Comparison of ENCODE assay signal across 18 mouse cellular contexts in the genomic region with DNA sequence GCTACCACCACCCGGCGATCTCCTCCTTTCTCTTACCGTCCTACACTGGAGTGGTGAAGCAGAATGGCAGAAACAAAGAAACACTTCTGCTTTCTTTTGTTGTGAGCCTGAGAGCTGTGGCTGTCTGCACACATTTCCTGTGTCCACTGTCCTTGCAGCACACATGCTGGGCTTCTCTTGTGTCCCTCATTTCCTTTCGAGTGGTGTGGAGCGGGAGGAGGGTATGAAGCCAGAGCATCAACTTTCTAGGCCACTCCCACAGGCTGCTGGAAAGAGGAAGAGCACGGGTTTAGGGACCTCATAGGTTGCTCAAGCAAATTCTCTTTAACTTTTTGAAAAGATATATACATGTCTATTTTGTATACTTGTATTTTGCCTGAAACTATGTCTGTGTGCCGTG. TPM values are rescaled to one million over a fixed set of nuclear protein-coding genes. Genes with fewer than 3 reads are reported as not detected.
DNase-seq lines count a peak whose midpoint lies in the region; ATAC-seq and TF ChIP-seq lines count a peak whose summit lies in the region.
"Had no signal": no experiment of that assay in that cellular context is flagged by ENCODE, and none has a peak within 500 bp of the region (broad histone marks: within the 10 kb centered on the region; RNA-seq: fewer than 3 reads in every experiment).

No protein-coding gene starts in this region.

- H3K4me1 ChIP-seq in bone marrow macrophage, adult 2 months (ENCODE audit: control insufficient read depth, insufficient read depth, low read length): peaks cover 29% of the 10 kb centered on the region
- no peaks in the 10 kb centered on the region for H3K4me1 ChIP-seq in liver, embryonic 13.5 days (replicated peaks)
- H3K4me1 ChIP-seq: embryonic facial prominence, embryonic 12.5 days; limb, embryonic 12.5 days; midbrain, embryonic 13.5 days; neural tube, embryonic 13.5 days had no signal

- no peak for TF ChIP-seq POLR2A in bone marrow macrophage, adult 2 months (IDR thresholded peaks at IDR 0.05; ENCODE audit: borderline replicate concordance, low read depth, low read length)

- DNase-seq in layer of hippocampus, adult 11-12 months (ENCODE audit: low spot score): peak; percentile 45
- DNase-seq in layer of hippocampus, postnatal 10 days (ENCODE audit: low spot score in 2 of 2): no peak
- no peak for DNase-seq in liver, embryonic 13.5 days
- DNase-seq in adrenal gland, adult 2 months: no peak
- DNase-seq in cerebellum, postnatal 36 days: no peak
- DNase-seq: adrenal gland, postnatal 14 days; cerebellum, adult 18-20 months; gastrocnemius, postnatal 14 days; thymus, postnatal 36 days had no signal

- H3K4me2 ChIP-seq in liver, embryonic 13.5 days: no peak overlapping the region
- H3K4me2 ChIP-seq: embryonic facial prominence, embryonic 12.5 days; limb, embryonic 12.5 days; midbrain, embryonic 13.5 days; neural tube, embryonic 13.5 days had no signal

- peak overlapping the region; percentile 23 for H3K4me3 ChIP-seq in bone marrow macrophage, adult 2 months (ENCODE audit: insufficient read depth, low read length)
- no peak overlapping the region for H3K4me3 ChIP-seq in liver, embryonic 13.5 days (replicated peaks)
- H3K4me3 ChIP-seq: embryonic facial prominence, embryonic 12.5 days; limb, embryonic 12.5 days; midbrain, embryonic 13.5 days; neural tube, embryonic 13.5 days had no signal

- H3K9ac ChIP-seq in liver, embryonic 13.5 days: no peak overlapping the region
- H3K9ac ChIP-seq: embryonic facial prominence, embryonic 12.5 days; limb, embryonic 12.5 days; midbrain, embryonic 13.5 days; neural tube, embryonic 13.5 days had no signal

- H3K36me3 ChIP-seq in liver, embryonic 13.5 days: peaks cover 45% of the 10 kb centered on the region

- WGBS in liver, embryonic 13.5 days (ENCODE audit: insufficient replicate concordance): 54% methylated on average over 7 of the region's 7 CpGs

- TF ChIP-seq CTCF in bone marrow macrophage, adult 2 months (IDR thresholded peaks at IDR 0.05; ENCODE audit: low read depth, low read length): no peak

- 0 out of 2 replicates have a peak, but pooled peaks have one; percentile 18 for ATAC-seq in liver, embryonic 13.5 days (ENCODE audit: low read depth)
- ATAC-seq in neutrophil, adult 5-6 weeks (ENCODE audit: extremely low read depth, insufficient number of reproducible peaks, low FRiP score, poor library complexity, severe bottlenecking): peak; percentile 73
- ATAC-seq: forebrain, embryonic 14.5 days; intestine, embryonic 16.5 days; midbrain, embryonic 13.5 days; Patski had no signal

- no peaks in the 10 kb centered on the region for H3K27me3 ChIP-seq in liver, embryonic 13.5 days
- H3K27me3 ChIP-seq: embryonic facial prominence, embryonic 12.5 days; limb, embryonic 12.5 days; midbrain, embryonic 13.5 days; neural tube, embryonic 13.5 days; Patski had no signal

- no peaks in the 10 kb centered on the region for H3K9me3 ChIP-seq in liver, embryonic 13.5 days (replicated peaks)
- H3K9me3 ChIP-seq: embryonic facial prominence, embryonic 12.5 days; limb, embryonic 12.5 days; midbrain, embryonic 13.5 days; neural tube, embryonic 13.5 days had no signal

- peak overlapping the region; percentile 90 for H3K27ac ChIP-seq in bone marrow macrophage, adult 2 months (ENCODE audit: insufficient read depth, low read depth, low read length)
- no peak overlapping the region for H3K27ac ChIP-seq in liver, embryonic 13.5 days
- H3K27ac ChIP-seq: embryonic facial prominence, embryonic 12.5 days; limb, embryonic 12.5 days; midbrain, embryonic 13.5 days; neural tube, embryonic 13.5 days had no signal

RNA-seq across cellular contexts. Expression of gene Cluap1, which starts 20.6 kb away (rescaled TPM):
- total RNA-seq in layer of hippocampus, postnatal 10 days (2021): 10 to 100 TPM; 35.6 to 37.7 TPM
- polyA plus RNA-seq in bone marrow macrophage, adult 2 months (2012; ENCODE audit: insufficient read depth, insufficient read length, missing spikeins): 13.7 and 18.5 TPM in 2 replicates
- 10.1 and 10.8 TPM in 2 replicates for polyA plus RNA-seq in liver, embryonic 13.5 days (2015; fragmentation: Nextera tagmentation; extraction: Ambion mirVana)
- total RNA-seq in neutrophil, adult 5-6 weeks (2017): 37.4 and 52.8 TPM in 2 replicates
- total RNA-seq in adrenal gland, adult 2 months (2021): 10 to 100 TPM; 14.4 to 18.2 TPM
- polyA plus RNA-seq in adrenal gland, adult 2 months (2012; rRNA removed): 10.3 and 15.2 TPM in 2 replicates

RNA-seq across cellular contexts. Expression of gene 1700037C18Rik, which starts 20.7 kb away (rescaled TPM):
- 1 to 10 TPM; 5.8 to 6.6 TPM for total RNA-seq in layer of hippocampus, postnatal 10 days (2021)
- polyA plus RNA-seq in bone marrow macrophage, adult 2 months (2012; ENCODE audit: insufficient read depth, insufficient read length, missing spikeins): 3.1 and 3.6 TPM in 2 replicates
- polyA plus RNA-seq in liver, embryonic 13.5 days (2015; fragmentation: Nextera tagmentation; extraction: Ambion mirVana): 2.8 and 4.2 TPM in 2 replicates
- total RNA-seq in neutrophil, adult 5-6 weeks (2017): 5.9 and 15.6 TPM in 2 replicates
- total RNA-seq in adrenal gland, adult 2 months (2021): 1 to 10 TPM; 4.0 to 6.3 TPM
- 11.4 and 11.9 TPM in 2 replicates for polyA plus RNA-seq in adrenal gland, adult 2 months (2012; rRNA removed)

RNA-seq across cellular contexts. Expression of gene Gm20695, which starts 44.7 kb away (rescaled TPM):
- under 1 TPM in 1 of 2 experiments, not detected in 1; 0.46 TPM for total RNA-seq in layer of hippocampus, postnatal 10 days (2021)
- 1.0 TPM in 1 of 2 replicates, not detected in the other for polyA plus RNA-seq in bone marrow macrophage, adult 2 months (2012; ENCODE audit: insufficient read depth, insufficient read length, missing spikeins)
- 0.47 and 1.2 TPM in 2 replicates for polyA plus RNA-seq in liver, embryonic 13.5 days (2015; fragmentation: Nextera tagmentation; extraction: Ambion mirVana)
- total RNA-seq in neutrophil, adult 5-6 weeks (2017): 3.2 and 7.3 TPM in 2 replicates
- total RNA-seq in adrenal gland, adult 2 months (2021): under 1 TPM in 1 of 2 experiments, not detected in 1; 0.52 TPM
- not detected in 2 replicates for polyA plus RNA-seq in adrenal gland, adult 2 months (2012; rRNA removed)

RNA-seq across cellular contexts. Expression of gene Zfp597, which starts 44.8 kb away (rescaled TPM):
- 10 to 100 TPM; 26.8 to 27.7 TPM for total RNA-seq in layer of hippocampus, postnatal 10 days (2021)
- polyA plus RNA-seq in bone marrow macrophage, adult 2 months (2012; ENCODE audit: insufficient read depth, insufficient read length, missing spikeins): 7.6 and 9.9 TPM in 2 replicates
- 2.3 and 2.7 TPM in 2 replicates for polyA plus RNA-seq in liver, embryonic 13.5 days (2015; fragmentation: Nextera tagmentation; extraction: Ambion mirVana)
- total RNA-seq in neutrophil, adult 5-6 weeks (2017): 55.5 and 60.9 TPM in 2 replicates
- total RNA-seq in adrenal gland, adult 2 months (2021): 10 to 100 TPM; 11.7 to 19.7 TPM
- 3.2 and 4.1 TPM in 2 replicates for polyA plus RNA-seq in adrenal gland, adult 2 months (2012; rRNA removed)

RNA-seq across cellular contexts. Expression of gene Nlrc3, which starts 47.3 kb away (rescaled TPM):
- 1 to 10 TPM; 2.3 to 2.5 TPM for total RNA-seq in layer of hippocampus, postnatal 10 days (2021)
- 5.6 and 5.7 TPM in 2 replicates for polyA plus RNA-seq in bone marrow macrophage, adult 2 months (2012; ENCODE audit: insufficient read depth, insufficient read length, missing spikeins)
- polyA plus RNA-seq in liver, embryonic 13.5 days (2015; fragmentation: Nextera tagmentation; extraction: Ambion mirVana): 0.28 and 0.31 TPM in 2 replicates
- 14.0 and 14.2 TPM in 2 replicates for total RNA-seq in neutrophil, adult 5-6 weeks (2017)
- total RNA-seq in adrenal gland, adult 2 months (2021): 1 to 10 TPM; 2.4 to 3.5 TPM
- 8.2 and 8.3 TPM in 2 replicates for polyA plus RNA-seq in adrenal gland, adult 2 months (2012; rRNA removed)
